Mouse (Mus musculus) hematopoietic stem cell, adult 5-6 weeks (primary cell): Measurements from ENCODE around the gene Myo19. TPM values are rescaled to one million over a fixed set of nuclear protein-coding genes. Genes with fewer than 3 reads are reported as not detected.

Source experiments
- ATAC-seq, 2 experiments: fragments of 125-278 bp in 1 of 2; replicated peaks in 1 of 2; 2 replicates each; pipeline ENCODE4 v1.8.0; 2016 to 2017; ENCODE audit warnings: inconsistent platforms in 2 of 2, mild to moderate bottlenecking in 2 of 2, moderate number of reproducible peaks in 2 of 2, low read depth in 1 of 2, moderate TSS enrichment in 1 of 2; ENCODE audit not compliant: low FRiP score in 2 of 2, poor library complexity in 2 of 2, severe bottlenecking in 2 of 2, insufficient read depth in 1 of 2, low TSS enrichment in 1 of 2
- total RNA-seq: library from RNA; stranded (forward); fragments of 172-1452, 232-1000 nt; gene quantifications from 2 replicates; pipeline ENCODE4 v1.2.3, GENCODE M21; 2017

Gene Myo19
- total RNA-seq, 1 experiment from 2014 or later: 1.8 TPM

- peak; percentile 46 to 52 for ATAC-seq
Measured at GRCm38 (mm10) chr11:84880465-84880961, 565 bp downstream of the Myo19 start.

GRCm38 (mm10) chr11:84880971-84881370 lies 1.0 kb downstream of the Myo19 start:
- ATAC-seq: no peak

GRCm38 (mm10) chr11:84882346-84882745 lies 2.4 kb downstream of the Myo19 start:
- no peak for ATAC-seq

DNA sequence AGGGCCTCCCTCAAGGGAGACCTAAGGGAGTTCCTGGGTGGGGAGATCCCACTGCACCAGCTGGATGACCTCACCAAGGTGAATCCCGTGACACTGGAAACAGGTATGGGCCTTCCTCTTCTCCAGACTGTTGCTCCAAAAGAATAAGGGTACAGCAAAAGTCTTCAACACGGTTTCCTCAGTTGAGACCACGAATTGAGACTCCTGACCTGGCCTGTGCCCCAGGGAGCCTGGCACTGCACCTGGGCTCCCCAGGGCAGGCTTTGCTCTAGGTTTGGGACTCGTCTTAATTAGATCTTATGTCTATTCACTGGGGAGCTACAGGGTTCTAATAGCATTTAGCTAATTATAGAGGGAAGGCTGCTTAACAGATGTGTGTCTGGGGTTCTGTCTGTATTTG lies 5.3 kb downstream of the Myo19 start:
- no peak for ATAC-seq

DNA sequence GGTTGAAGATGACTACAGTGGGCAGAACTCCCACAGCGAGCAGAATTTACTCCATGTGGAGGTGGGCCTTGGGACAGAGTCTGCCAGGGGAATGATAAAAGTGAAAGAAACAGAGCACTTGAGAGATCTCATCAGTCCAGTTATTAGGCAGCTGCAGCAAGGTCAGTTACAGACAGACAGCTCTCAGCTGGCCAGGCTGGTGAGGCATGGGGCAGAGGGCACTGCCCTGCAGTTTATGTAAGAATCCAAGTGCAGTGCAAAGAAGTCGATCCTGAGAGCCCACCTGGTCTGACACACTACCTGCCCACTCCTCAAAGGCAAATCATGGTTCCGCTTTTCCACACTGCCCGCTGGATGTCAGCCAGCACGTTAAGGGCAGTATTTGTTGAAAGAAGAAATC lies 6.3 kb downstream of the Myo19 start:
- no peak for ATAC-seq

DNA sequence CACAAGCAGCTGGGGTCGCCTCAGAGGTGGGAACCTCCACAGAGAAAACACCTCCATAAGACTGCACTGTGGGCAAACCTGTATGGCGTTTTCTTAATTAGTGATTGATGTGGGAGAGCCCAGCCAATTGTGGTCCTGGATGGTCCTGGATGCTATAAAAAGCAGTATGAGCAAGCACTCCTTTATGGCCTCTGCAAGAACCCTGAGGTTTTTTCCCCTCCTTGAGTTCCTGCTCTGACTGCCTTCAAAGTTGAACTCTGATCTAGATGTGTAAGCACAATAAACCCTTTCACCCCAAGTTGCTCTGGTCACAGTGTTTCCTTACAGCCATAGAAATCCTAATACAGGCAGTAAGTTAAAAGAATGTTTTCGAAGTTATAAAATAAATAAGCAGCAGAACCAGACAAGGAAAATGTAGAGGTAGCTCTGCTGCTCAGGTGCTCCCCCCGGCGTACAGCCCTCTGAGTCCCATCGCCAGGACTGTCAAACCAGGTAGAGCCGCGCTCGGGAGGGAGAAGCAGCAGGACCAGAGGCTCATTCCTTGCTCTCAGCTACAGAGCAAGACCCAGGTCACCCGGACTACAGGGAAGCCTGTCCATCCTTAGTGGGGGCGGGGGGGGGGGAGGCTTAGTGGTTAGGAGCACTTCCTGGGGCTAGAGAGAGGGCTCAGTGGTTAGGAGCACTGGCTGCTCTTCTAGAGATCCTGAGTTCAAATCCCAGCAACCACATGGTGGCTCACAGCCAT lies 7.0 kb downstream of the Myo19 start:
- no peak for ATAC-seq

- ATAC-seq: no peak
Measured at GRCm38 (mm10) chr11:84888025-84888424, 8.1 kb downstream of the Myo19 start.

DNA sequence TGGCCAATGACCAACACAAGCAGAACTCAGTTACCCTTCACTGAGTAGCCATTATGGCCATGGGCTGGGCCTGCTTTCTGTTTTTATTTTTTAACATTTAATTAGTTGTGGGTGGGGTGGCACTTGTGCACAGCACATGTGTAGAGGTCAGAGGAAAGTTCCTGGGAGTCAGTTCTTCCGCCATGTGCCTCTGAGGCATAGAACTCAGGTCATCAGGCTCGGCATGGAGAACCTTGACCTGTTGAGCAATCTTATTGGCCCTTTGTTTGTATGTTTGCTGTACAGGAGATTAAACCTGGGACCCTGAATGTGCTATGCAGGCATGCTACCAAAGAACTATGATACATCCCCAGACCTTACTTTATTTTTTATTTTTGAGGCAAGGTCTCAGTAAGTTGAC lies 9.5 kb downstream of the Myo19 start:
- no peak for ATAC-seq

- ATAC-seq: no peak
Measured at GRCm38 (mm10) chr11:84891705-84892104, 11.8 kb downstream of the Myo19 start.

GRCm38 (mm10) chr11:84893113-84893512 lies 13.2 kb downstream of the Myo19 start:
- ATAC-seq: no peak

GRCm38 (mm10) chr11:84904597-84905144 lies 24.7 kb downstream of the Myo19 start:
- no peak for ATAC-seq

- ATAC-seq: no peak
Measured at GRCm38 (mm10) chr11:84907081-84907480, 27.1 kb downstream of the Myo19 start.

GRCm38 (mm10) chr11:84908480-84908879 lies 28.5 kb downstream of the Myo19 start:
- ATAC-seq: no peak

- ATAC-seq: no peak
Measured at GRCm38 (mm10) chr11:84910411-84910810, 30.5 kb downstream of the Myo19 start.

DNA sequence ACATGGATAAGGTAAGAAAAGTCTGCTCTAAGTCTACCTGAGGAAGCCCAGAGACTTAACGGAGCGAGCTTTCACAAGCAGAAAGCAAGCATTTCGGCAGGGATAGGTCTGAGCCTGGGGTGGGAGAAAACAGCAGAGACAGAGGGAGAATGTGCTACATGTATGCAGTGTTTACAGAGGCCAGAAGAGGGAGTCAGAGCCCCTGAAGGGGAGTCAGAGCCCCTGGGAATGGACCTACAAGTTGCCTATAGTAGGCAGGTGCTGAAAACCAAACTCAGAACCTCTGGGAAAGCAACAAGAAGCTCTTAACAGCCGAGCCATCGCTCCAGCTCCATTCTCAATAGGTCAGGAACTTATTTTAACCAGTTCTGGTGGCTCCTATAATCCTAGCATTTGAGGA lies 34.7 kb downstream of the Myo19 start:
- ATAC-seq: no peak

DNA sequence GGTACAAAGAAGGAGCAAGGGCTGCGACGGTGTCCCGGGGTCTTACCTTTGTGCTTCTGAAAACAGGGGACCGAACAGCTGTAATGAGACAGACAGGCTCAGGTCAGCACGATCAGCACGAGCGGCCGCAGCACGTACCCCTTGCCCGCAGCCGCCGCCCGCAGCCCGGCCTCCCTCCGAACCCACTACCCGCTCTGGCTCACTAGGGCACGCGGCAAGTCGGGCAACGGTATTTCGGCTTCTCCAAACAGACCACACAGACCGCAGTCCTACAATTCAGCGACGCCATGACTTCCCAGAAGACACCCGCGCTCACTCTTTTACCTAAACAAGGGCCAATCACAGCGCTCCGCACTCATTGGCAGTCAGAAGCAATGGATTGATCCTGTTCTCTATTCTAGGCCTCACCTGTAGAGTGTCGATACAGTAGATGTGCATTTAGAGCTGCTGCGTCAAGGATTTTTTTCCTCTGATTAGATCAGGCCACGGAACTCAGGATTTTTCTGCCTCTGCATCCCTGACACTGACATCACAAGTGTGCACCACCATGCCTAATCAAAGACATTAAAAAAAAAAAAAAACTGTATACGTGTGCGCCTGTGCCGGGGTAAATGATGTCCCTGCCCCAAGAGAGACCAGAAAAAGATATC lies 36.2 kb downstream of the Myo19 start, which contains the start of gene Znhit3:
Znhit3 (minus strand) TSS at position 314 of the 650 bp plus-strand sequence.
- peak; percentile 93 to 96 for ATAC-seq

GRCm38 (mm10) chr11:84916703-84917300 lies 36.9 kb downstream of the Myo19 start:
- ATAC-seq: no peak

DNA sequence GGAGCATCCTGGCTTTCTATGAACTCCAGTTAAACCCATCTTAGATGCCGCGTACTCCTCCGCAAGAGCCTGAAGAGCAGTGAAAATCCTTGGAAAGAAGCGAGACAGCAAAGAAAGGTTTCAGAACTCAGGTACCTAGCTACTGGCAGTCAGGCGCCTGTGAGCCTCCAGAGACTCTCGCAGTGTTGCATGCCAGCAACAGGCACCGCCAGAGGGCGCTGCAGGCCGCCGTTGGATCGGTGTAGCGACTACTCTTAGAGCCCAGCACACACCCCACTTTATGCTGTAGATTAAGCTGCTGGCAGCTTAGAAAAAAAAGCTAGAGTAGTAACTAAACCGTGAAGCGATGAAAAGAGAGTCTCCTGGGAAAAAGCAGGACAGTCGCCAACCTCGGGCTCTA lies 38.5 kb downstream of the Myo19 start:
- ATAC-seq: peak; percentile 60 to 61; a peak in 2 of 4 replicates
